Mouse (Mus musculus): Measurements from ENCODE around the gene Slc25a42. TPM values are rescaled to one million over a fixed set of nuclear protein-coding genes. Genes with fewer than 3 reads are reported as not detected.

Gene Slc25a42
- polyA plus RNA-seq, 1 experiment = 33.9 TPM

- no peak for DNase-seq (ENCODE audit: low read depth)
These were observed 40.9 kb downstream of the Slc25a42 start for GRCm38 (mm10) chr8:70171240-70171639.

GRCm38 (mm10) chr8:70170748-70171147, 41.4 kb downstream of the Slc25a42 start:
- no peak for DNase-seq (ENCODE audit: low read depth)

DNA sequence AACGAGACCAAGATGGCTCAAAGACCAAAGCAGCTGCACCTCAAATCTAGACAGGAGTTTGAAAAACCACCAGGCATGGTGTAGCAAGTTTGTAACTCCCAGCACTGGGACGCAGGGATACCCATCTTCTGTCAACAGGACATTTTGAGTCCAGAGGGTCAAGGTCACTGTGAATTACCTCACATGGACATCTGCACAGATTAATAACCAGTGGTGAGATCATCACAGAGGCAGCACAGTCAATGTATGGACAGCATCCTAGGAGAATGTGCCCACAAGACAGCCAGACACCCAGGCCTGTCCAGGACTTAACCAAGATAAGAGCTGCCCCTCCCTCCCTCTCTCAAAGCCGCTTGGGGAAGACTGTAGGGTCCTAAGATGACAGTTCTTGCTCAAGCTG, 42.0 kb downstream of the Slc25a42 start:
- DNase-seq (ENCODE audit: low read depth) = no peak

GRCm38 (mm10) chr8:70166504-70167110, 45.5 kb downstream of the Slc25a42 start:
- no peak for DNase-seq (ENCODE audit: low read depth)

GRCm38 (mm10) chr8:70163316-70163715, 48.8 kb downstream of the Slc25a42 start:
- DNase-seq (ENCODE audit: low read depth) = no peak

GRCm38 (mm10) chr8:70160015-70160414, 52.1 kb downstream of the Slc25a42 start:
- no peak for DNase-seq (ENCODE audit: low read depth)

GRCm38 (mm10) chr8:70159211-70159610, 52.9 kb downstream of the Slc25a42 start:
- DNase-seq (ENCODE audit: low read depth) = no peak

DNA sequence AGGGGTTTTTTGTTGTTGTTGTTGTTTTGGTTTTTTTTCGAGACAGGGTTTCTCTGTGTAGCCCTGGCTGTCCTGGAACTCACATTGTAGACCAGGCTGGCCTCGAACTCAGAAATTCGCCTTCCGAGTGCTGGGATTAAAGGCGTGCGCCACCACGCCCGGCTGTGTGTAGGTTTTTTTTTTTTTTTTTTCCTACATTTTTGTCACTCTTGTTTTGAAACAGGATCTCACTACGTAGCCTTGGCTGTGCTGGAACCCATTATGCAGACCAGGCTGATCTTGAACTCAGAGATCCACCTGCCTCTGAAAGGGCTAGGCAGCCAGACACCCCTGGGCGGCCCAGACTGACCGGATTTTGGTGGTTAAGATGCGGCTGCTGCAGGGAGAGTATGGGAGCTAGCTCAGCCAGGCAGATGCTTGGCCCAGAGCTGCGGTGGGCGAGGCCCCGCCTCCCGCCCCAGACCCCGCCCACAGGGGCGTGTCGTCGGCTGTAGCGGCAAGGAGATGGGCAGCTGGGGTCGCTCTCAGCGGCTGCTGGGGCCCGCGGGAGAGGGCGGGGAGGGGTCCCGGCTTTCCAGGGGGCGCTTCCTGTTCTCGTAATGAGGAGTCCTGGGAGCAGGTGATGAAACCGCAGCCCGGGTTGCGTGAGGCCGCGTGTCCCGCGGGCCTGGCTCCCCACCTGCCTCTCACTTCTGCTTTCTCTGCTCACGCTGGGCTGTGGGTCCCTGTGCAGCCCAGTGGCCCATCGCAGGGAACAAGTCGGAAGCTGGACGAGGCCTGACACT, 53.8 kb downstream of the Slc25a42 start:
- DNase-seq (ENCODE audit: low read depth) = no peak

DNA sequence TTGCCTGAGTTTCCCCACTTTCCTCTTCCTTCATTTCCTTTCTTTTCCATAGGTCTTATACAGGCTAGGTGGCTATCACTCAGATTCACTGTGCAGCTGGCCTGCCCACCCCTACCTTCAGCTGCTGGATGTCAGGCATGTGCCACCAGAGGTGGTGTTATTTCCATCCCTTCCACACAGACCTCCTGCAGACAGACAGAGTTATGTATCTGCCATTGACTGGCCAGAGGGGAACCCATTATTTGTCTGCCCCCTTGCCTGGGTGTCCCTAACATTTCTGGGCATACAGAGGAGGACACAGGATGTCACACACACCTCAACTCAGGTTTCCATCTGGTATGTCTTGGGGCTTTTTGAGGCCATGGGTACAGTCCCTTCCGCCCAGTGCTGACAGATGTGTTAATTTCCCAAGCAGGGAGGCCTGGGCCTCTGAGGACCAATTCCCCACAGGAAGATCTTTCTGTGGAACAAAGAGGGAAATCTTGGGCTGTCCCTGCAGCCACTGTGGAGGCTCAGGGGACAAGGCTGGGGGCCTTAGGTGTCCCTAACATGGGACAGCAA, 54.8 kb downstream of the Slc25a42 start:
- DNase-seq (ENCODE audit: low read depth) = no peak

GRCm38 (mm10) chr8:70152537-70153257, 59.4 kb downstream of the Slc25a42 start:
- DNase-seq (ENCODE audit: low read depth) = no peak

DNA sequence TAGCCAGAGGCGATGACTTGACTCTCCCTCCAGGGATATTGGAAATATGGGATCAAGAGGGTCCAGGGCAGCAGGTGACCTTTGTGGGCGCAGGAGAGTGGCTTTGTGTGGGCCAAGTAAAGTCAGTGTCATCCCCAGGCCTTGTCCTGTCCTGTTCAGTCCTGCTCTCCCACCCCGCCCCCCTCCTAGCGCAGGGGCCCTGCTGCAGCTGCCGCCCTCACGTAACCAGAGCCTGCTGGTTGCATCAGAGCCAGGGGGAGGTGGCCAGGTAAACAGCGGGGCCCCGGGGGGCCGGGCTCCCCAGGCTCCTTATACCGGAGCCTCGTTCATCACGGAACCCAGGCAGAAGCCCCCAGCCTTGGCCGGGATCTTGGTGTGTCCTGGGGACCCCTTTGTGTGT, 61.9 kb downstream of the Slc25a42 start:
- DNase-seq (ENCODE audit: low read depth) = no peak

GRCm38 (mm10) chr8:70147678-70148607, 64.2 kb downstream of the Slc25a42 start:
- DNase-seq (ENCODE audit: low read depth) = no peak

DNA sequence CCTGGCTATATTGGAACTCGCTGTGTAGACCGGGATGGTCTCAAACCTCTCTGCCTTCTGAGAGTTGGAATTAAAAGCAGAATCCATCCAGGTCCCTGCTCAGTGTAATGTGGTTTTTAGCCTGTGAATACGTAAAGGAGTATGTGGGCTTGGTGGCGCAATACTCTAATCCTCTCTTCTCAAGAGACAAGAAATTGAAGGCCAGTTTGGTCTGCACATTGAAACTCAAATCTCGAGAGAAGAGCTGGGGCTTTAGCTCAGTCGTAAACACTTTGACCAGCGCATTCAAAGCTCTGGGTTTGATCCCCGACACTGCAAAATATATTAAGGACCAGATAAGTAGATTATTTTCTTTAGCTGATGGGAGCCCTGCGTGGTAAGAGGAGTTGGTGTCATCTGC, 72.1 kb downstream of the Slc25a42 start:
- DNase-seq (ENCODE audit: low read depth) = no peak

DNA sequence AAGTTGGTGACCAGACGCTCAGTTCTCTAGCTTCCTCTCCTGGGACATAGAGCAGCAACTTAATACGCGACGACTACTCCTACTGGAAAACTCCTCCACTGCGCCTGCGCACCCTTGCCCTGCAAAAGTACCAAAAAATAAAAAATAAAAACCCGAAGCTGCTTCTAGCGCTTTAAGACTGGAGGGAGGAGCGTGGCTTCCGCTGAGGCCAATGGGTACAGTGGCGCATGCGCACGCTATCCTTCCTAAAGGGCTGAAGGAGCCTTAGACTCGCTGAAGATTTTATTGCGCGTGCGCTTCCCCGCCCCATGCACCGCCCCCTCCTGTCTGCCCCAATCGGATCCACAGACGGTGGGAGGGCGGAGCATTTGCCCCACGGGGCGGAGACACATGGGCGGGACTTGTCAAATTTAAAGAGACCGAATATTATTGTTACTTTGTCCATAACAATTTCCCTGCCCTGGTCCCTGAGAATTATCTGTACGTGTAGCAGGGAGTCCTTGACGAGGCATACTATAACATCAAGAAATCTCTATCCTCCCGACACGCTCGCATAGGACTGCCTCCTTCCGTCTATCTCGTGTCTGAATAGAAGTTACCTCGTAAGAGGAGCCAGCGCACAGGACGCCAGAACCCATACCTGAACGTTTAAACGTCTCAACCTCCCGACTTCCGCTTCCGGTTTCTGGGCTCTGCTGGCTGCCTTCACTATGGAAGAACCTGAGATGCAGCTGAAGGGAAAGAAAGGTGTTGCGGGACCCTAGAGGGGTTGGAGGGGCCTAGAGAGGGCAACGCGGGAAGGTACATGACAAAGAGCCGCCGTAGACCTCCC, 72.9 kb downstream of the Slc25a42 start, which contains the start of the genes Rfxank, Borcs8 and Mef2b:
Rfxank (minus strand) TSS at position 129 of the 832 bp plus-strand sequence.
Borcs8 (plus strand) TSS at position 474 of the 832 bp plus-strand sequence.
Mef2b (plus strand) TSS at position 686 of the 832 bp plus-strand sequence.
- peak; percentile 85 for DNase-seq (ENCODE audit: low read depth)

- no peak for DNase-seq (ENCODE audit: low read depth)
These were observed 74.2 kb downstream of the Slc25a42 start for GRCm38 (mm10) chr8:70137890-70138289.

DNA sequence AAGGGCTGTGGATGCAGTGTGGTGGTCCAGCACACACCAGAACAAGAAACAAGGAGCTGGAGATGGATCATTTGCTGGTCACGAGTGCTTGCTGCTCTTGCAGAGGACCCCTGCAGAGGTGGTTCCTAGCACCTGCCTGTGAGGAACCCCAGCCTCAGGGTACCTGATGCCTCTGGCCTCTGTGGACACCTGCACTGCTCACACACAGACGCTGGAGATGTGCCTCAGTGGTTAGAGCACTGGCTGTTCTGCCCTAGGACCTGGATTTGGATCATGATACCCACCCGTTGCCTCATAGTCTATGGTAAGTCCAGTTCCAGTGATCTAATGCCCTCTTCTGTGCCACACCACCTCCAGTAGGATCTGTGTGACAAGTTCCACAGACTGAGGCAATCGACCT, 75.5 kb downstream of the Slc25a42 start:
- no peak for DNase-seq (ENCODE audit: low read depth)

GRCm38 (mm10) chr8:70134931-70135330, 77.2 kb downstream of the Slc25a42 start:
- DNase-seq (ENCODE audit: low read depth) = no peak

Measured in gonadal fat pad, adult 2 months (tissue).